Comparison of ENCODE assay signal across 8 mouse cellular contexts in the genomic region with DNA sequence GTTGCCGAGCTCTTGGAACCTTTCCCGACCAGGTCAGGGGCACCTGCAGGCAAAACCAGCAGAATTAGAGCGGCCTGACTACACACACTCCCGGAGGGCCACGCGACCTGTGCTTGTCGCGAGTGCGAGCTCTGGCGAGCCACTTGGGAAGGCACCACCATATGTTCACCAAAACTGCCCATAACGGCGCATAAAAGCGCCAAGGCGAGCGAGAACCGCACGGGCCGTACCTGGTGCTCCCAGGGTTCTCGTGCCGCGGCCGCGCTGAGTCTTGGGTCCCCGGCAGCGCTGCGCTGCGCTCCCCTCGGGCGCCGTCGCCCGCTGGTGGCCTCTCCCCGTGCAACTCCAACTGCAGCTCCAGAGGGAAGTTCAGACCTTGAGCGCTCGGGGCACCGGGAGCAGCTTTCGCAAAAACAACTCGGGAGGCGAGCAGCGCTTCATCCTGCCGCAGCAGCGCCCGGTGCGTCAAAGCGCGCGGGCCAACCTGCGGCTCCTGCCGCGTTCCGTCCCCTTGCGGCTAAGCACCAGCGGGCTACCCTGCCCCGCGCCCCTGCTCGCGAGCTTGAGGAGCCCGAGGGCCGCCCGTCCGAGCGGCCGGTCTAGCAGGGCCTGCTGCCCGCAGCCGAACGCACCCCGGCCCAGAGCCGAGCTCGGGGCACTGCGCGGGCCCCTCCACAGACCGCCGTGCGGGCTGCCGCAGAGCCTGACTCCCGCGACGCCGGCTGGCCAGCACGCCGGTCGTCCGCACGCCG. TPM values are rescaled to one million over a fixed set of nuclear protein-coding genes. Genes with fewer than 3 reads are reported as not detected.
DNase-seq lines count a peak whose midpoint lies in the region; ATAC-seq and TF ChIP-seq lines count a peak whose summit lies in the region.

No protein-coding gene starts in this region.

- peak overlapping the region; percentile 98 for H3K4me2 ChIP-seq in intestine, postnatal 0 days (replicated peaks; ENCODE audit: low read depth)
- H3K4me2 ChIP-seq in liver, embryonic 14.5 days (ENCODE audit: low read depth), result peak overlapping the region; percentile 74
- H3K4me2 ChIP-seq in neural tube, embryonic 12.5 days (replicated peaks), result peak overlapping the region; percentile 97

- WGBS in spleen, adult 2 months, result under 1% methylated on average over 81 of the region's 85 CpGs
- under 1% methylated on average over 85 of the region's 85 CpGs for WGBS in cerebellum, adult 2 months
- under 1% methylated on average over 77 of the region's 85 CpGs for WGBS in intestine, postnatal 0 days
- under 1% methylated on average over 77 of the region's 85 CpGs for WGBS in liver, embryonic 14.5 days (ENCODE audit: insufficient replicate concordance)
- WGBS in neural tube, embryonic 12.5 days, result under 1% methylated on average over 85 of the region's 85 CpGs

- TF ChIP-seq POLR2A in spleen, adult 2 months (IDR thresholded peaks at IDR 0.05; ENCODE audit: low read depth, low read length), result no peak
- no peak for TF ChIP-seq POLR2A in cerebellum, adult 2 months (IDR thresholded peaks at IDR 0.05; ENCODE audit: borderline replicate concordance, insufficient read depth, low read length)

- peak overlapping the region; percentile 23; the same call in 1 of the 2 replicates for H3K27ac ChIP-seq in spleen, adult 2 months (ENCODE audit: insufficient read depth, low read length)
- H3K27ac ChIP-seq in cerebellum, adult 2 months (ENCODE audit: insufficient read depth, low read length), result peak overlapping the region; percentile 93
- peak overlapping the region; percentile 88 for H3K27ac ChIP-seq in intestine, postnatal 0 days (ENCODE audit: low read depth, low read length)
- no peak overlapping the region for H3K27ac ChIP-seq in liver, embryonic 14.5 days
- H3K27ac ChIP-seq in neural tube, embryonic 12.5 days, result 0 out of 2 replicates have a peak overlapping the region, but pooled peaks have one; percentile 43

- peaks cover 5% of the 10 kb centered on the region; the same call in 1 of the 2 replicates for H3K27me3 ChIP-seq in spleen, adult 2 months (ENCODE audit: control insufficient read depth, insufficient read depth, low read length)
- H3K27me3 ChIP-seq in cerebellum, adult 2 months (ENCODE audit: control insufficient read depth, insufficient read depth, low read length), result no peaks in the 10 kb centered on the region
- no peaks in the 10 kb centered on the region for H3K27me3 ChIP-seq in intestine, postnatal 0 days (replicated peaks; ENCODE audit: control insufficient read depth, insufficient read depth, low read length)
- H3K27me3 ChIP-seq in liver, embryonic 14.5 days (ENCODE audit: control insufficient read depth, insufficient read depth, low read length), result no peaks in the 10 kb centered on the region
- peaks cover 21% of the 10 kb centered on the region for H3K27me3 ChIP-seq in neural tube, embryonic 12.5 days (replicated peaks)

- H3K36me3 ChIP-seq in spleen, adult 2 months (ENCODE audit: control insufficient read depth, insufficient read depth, low read length), result no peaks in the 10 kb centered on the region
- no peaks in the 10 kb centered on the region for H3K36me3 ChIP-seq in intestine, postnatal 0 days (ENCODE audit: control insufficient read depth, insufficient read depth)
- H3K36me3 ChIP-seq in liver, embryonic 14.5 days (replicated peaks; ENCODE audit: control insufficient read depth, insufficient read depth, low read depth), result no peaks in the 10 kb centered on the region
- H3K36me3 ChIP-seq in neural tube, embryonic 12.5 days, result no peaks in the 10 kb centered on the region

- H3K9ac ChIP-seq in intestine, postnatal 0 days (ENCODE audit: low read depth, low read length), result peak overlapping the region; percentile 81
- peak overlapping the region; percentile 66 for H3K9ac ChIP-seq in liver, embryonic 14.5 days (replicated peaks)
- peak overlapping the region; percentile 81 for H3K9ac ChIP-seq in neural tube, embryonic 12.5 days

- peak overlapping the region; percentile 66 for H3K4me3 ChIP-seq in spleen, adult 2 months (ENCODE audit: extremely low read depth, insufficient read depth, insufficient read length)
- peak overlapping the region; percentile 65 for H3K4me3 ChIP-seq in cerebellum, adult 2 months (replicated peaks; ENCODE audit: insufficient read depth, low read depth, low read length)
- H3K4me3 ChIP-seq in intestine, postnatal 0 days (ENCODE audit: low read depth, low read length), result peak overlapping the region; percentile 84
- peak overlapping the region; percentile 45 to 72 for H3K4me3 ChIP-seq in liver, embryonic 14.5 days (ENCODE audit: insufficient read depth in 1 of 2, low read depth in 2 of 2, low read length in 2 of 2)
- H3K4me3 ChIP-seq in neural tube, embryonic 12.5 days, result peak overlapping the region; percentile 83

- TF ChIP-seq CTCF in spleen, adult 2 months (IDR thresholded peaks at IDR 0.05; ENCODE audit: extremely low read depth, insufficient read depth, insufficient read length, insufficient replicate concordance), result no peak
- no peak for TF ChIP-seq CTCF in cerebellum, adult 2 months (IDR thresholded peaks at IDR 0.05; ENCODE audit: borderline replicate concordance, insufficient read depth, low read depth, low read length)
- peak; percentile 46 for TF ChIP-seq CTCF in intestine, postnatal 0 days (IDR thresholded peaks at IDR 0.05; ENCODE audit: low read depth)
- TF ChIP-seq CTCF in liver, embryonic 14.5 days (IDR thresholded peaks at IDR 0.05; ENCODE audit: low read depth), result 0 out of 2 replicates have a peak, but pooled peaks have one; percentile 6

- DNase-seq in spleen, adult 2 months (ENCODE audit: low read depth in 1 of 2, low spot score in 2 of 2), result peak; percentile 4 to 18
- DNase-seq in spleen, adult 12 weeks (ENCODE audit: low spot score), result no peak
- DNase-seq in cerebellum, adult 2 months, result peak; percentile 75 to 81
- DNase-seq in frontal cortex, postnatal 25 days (ENCODE audit: low spot score in 2 of 2), result peak; percentile 33 to 36
- DNase-seq in liver, embryonic 14.5 days (ENCODE audit: low read depth in 3 of 3, low spot score in 3 of 3), result no peak
- peak; percentile 50 for DNase-seq in thymus, postnatal 0 days (ENCODE audit: low spot score)

- ATAC-seq in intestine, postnatal 0 days, result peak; percentile 78
- peak; percentile 70 for ATAC-seq in liver, embryonic 14.5 days (ENCODE audit: insufficient read depth)
- ATAC-seq in neural tube, embryonic 12.5 days (ENCODE audit: low FRiP score, low read depth), result peak; percentile 80

- TF ChIP-seq EP300 in liver, embryonic 14.5 days (IDR thresholded peaks at IDR 0.05; ENCODE audit: low read depth), result no peak

- no peaks in the 10 kb centered on the region for H3K9me3 ChIP-seq in intestine, postnatal 0 days (ENCODE audit: control insufficient read depth)
- H3K9me3 ChIP-seq in liver, embryonic 14.5 days (ENCODE audit: control insufficient read depth, low read length), result no peaks in the 10 kb centered on the region
- H3K9me3 ChIP-seq in neural tube, embryonic 12.5 days, result no peaks in the 10 kb centered on the region

- peaks cover 6% of the 10 kb centered on the region; the same call in 1 of the 2 replicates for H3K4me1 ChIP-seq in spleen, adult 2 months (ENCODE audit: control insufficient read depth, insufficient read depth, insufficient read length)
- peaks cover 17% of the 10 kb centered on the region for H3K4me1 ChIP-seq in cerebellum, adult 2 months (ENCODE audit: control insufficient read depth, insufficient read depth, low read length)
- peaks cover 11% of the 10 kb centered on the region for H3K4me1 ChIP-seq in intestine, postnatal 0 days (replicated peaks; ENCODE audit: control insufficient read depth, insufficient read depth, low read length)
- peaks cover 6 to 26% of the 10 kb centered on the region in 2 experiments for H3K4me1 ChIP-seq in liver, embryonic 14.5 days (replicated peaks; ENCODE audit: control insufficient read depth in 2 of 2, insufficient read depth in 2 of 2, low read length in 1 of 2)
- H3K4me1 ChIP-seq in neural tube, embryonic 12.5 days, result peaks cover 20% of the 10 kb centered on the region

RNA-seq across cellular contexts. Expression of a gene that starts 0.6 kb away (rescaled TPM):
- polyA plus RNA-seq in spleen, adult 2 months (2012; rRNA removed), result 3.3 and 3.5 TPM in 2 replicates
- polyA plus RNA-seq in cerebellum, adult 2 months (2012; rRNA removed), result 23.7 and 25.1 TPM in 2 replicates
- 1.5 and 2.1 TPM in 2 replicates for polyA plus RNA-seq in intestine, postnatal 0 days (2015; fragmentation: Nextera tagmentation; extraction: Ambion mirVana)
- 0.78 and 0.81 TPM in 2 replicates for polyA plus RNA-seq in liver, embryonic 14.5 days (2012; rRNA removed)
- 0.62 and 0.65 TPM in 2 replicates for polyA plus RNA-seq in liver, embryonic 14.5 days (2014; fragmentation: Nextera tagmentation; extraction: Ambion mirVana)
- 3.0 and 3.1 TPM in 2 replicates for polyA plus RNA-seq in neural tube, embryonic 12.5 days (2016; fragmentation: Nextera tagmentation; extraction: Ambion mirVana)
- 0.48 and 0.61 TPM in 2 replicates for polyA plus RNA-seq in thymus, postnatal 0 days (2015; fragmentation: Nextera tagmentation; extraction: Ambion mirVana)

Comparison
In these comparisons a context has a peak if more than half of its experiments do, and no peak if none do; other contexts are left out.
1. DNase-seq: peak in spleen, adult 2 months (2 of 2), cerebellum, adult 2 months (2 of 2), frontal cortex, postnatal 25 days (2 of 2) and thymus, postnatal 0 days (single experiment); none in spleen, adult 12 weeks (single experiment) and liver, embryonic 14.5 days (0 of 3).
2. CTCF ChIP-seq: peak in intestine, postnatal 0 days (single experiment) and liver, embryonic 14.5 days (single experiment); none in spleen, adult 2 months (single experiment) and cerebellum, adult 2 months (single experiment).
3. Peak in every context shown above with its lines, with median percentiles within 50 percentile points of each other: H3K4me3 ChIP-seq, ATAC-seq, H3K4me2 ChIP-seq and H3K9ac ChIP-seq.